Mouse (Mus musculus) neutrophil, adult 59 days (primary cell): ENCODE data around the gene Iqch. TPM values are rescaled to one million over a fixed set of nuclear protein-coding genes. Genes with fewer than 3 reads are reported as not detected.

ENCODE experiments used
- total RNA-seq, 2 experiments: library from RNA; stranded (reverse); gene quantifications; 1 replicate in 1 of 2; 2 replicates in 1 of 2; pipeline ENCODE4 v1.2.4; 2023

Gene Iqch
- not detected for total RNA-seq

GRCm38 (mm10) chr9:63602043-63602939, at the start of gene Iqch, which contains the start of gene Aagab:
Gene Iqch, minus strand, starts transcription at chr9:63602493.
Gene Aagab, plus strand, starts transcription at chr9:63602660.

GRCm38 (mm10) chr9:63398611-63399462, 203.5 kb downstream of the Iqch start, which contains the start of gene 2300009A05Rik:
Gene 2300009A05Rik, minus strand, starts transcription at chr9:63399246.

DNA sequence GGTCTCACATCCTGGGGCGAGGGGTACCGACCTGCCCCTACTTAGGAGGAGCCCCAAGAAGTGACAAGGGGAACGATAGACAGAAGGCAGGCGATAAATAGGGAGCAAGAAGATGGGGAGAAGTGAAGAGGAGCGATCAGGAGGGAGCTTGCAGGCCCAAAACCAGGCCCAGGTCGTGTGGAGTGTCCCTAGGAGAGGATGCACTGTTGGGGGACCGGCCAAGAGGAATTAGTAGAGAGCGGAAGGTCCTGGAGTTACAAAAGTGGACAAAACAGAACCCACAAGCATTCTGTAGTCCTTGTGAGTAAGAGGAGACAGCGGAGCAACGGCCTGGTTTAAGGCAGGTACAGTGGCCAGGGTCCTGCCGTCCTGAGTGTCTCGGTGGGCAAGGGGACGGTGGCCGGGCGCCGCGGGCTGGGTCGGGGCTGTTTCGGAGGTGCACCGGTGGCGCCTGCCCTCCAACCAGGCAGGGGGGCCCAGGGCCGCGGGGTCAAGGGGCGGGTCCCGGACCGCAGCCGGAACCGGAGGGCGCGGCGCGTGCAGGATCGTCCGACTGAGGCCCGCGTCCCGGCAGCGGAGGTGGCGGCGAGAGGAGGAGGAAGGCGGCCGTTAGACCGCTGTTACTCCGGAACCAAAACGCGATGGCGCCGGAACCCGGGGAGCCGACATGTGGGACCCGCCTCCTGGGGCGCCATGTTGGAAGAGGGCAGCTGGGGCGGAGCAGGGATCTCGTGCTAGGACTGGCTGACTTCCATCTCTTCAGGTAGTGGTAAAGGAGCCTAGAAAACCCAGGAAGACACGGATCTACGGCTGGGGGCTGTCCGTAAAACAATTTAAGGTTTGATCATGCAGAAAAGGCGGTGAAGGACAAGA, 224.8 kb downstream of the Iqch start, which contains the start of gene Map2k5:
TSS of gene Map2k5 (minus strand) at position 633 of the 873 bp plus-strand sequence.

Other genes with a start within 250 kb of the Iqch start
- 10 to 100 TPM; 19.7 to 20.0 TPM for gene Map2k5, start 224.6 kb downstream of the Iqch start, total RNA-seq
- gene 2300009A05Rik, start 203.2 kb downstream of the Iqch start, total RNA-seq: 1 to 10 TPM; 6.9 to 7.9 TPM
- gene Aagab, start 167 bp upstream of the Iqch start, total RNA-seq: 10 to 100 TPM; 26.5 to 29.4 TPM
- 10 to 100 TPM; 32.4 to 36.9 TPM for gene Smad3, start 155.5 kb upstream of the Iqch start, total RNA-seq